Mouse (Mus musculus) heart, embryonic 11.5 days (tissue): ENCODE measurements around the gene Gm47289. TPM values are rescaled to one million over a fixed set of nuclear protein-coding genes. Genes with fewer than 3 reads are reported as not detected.

ENCODE experiments used
- ATAC-seq: fragments of 200-750 bp; cut with Nextera tagmentation; replicated peaks from 2 replicates; pipeline ENCODE4 v1.8.0; 2017; ENCODE audit warnings: moderate library complexity; ENCODE audit not compliant: insufficient number of reproducible peaks, low FRiP score, low TSS enrichment
- H3K27ac ChIP-seq: fragments of 300-500 bp; sonication (generic); 2 replicates; pipeline ENCODE4 v1.5.1; 2014; ENCODE audit warnings: mild to moderate bottlenecking, low read depth, low read length
- H3K27me3 ChIP-seq: fragments of 300-500 bp; sonication (generic); 2 replicates; pipeline ENCODE4 v1.6.1; 2014; ENCODE audit warnings: mild to moderate bottlenecking, low read length, mixed read lengths; ENCODE audit not compliant: control insufficient read depth, insufficient read depth
- H3K36me3 ChIP-seq: fragments of 300-500 bp; sonication (generic); 2 replicates; pipeline ENCODE4 v1.6.1; 2014; ENCODE audit warnings: mild to moderate bottlenecking, low read length, moderate library complexity, mixed read lengths; ENCODE audit not compliant: control insufficient read depth, insufficient read depth
- H3K4me1 ChIP-seq: fragments of 300-500 bp; sonication (generic); 2 replicates; pipeline ENCODE4 v1.6.1; 2014; ENCODE audit warnings: low read length; ENCODE audit not compliant: control insufficient read depth, insufficient read depth
- H3K4me2 ChIP-seq: fragments of 300-500 bp; sonication (generic); 2 replicates; pipeline ENCODE4 v1.6.1; 2014; ENCODE audit warnings: mild to moderate bottlenecking, moderate library complexity
- H3K4me3 ChIP-seq: fragments of 300-500 bp; sonication (generic); 2 replicates; pipeline ENCODE4 v1.5.1; 2014; ENCODE audit warnings: low read depth, low read length
- H3K9ac ChIP-seq: fragments of 300-500 bp; sonication (generic); 2 replicates; pipeline ENCODE4 v1.6.1; 2014; ENCODE audit warnings: mild to moderate bottlenecking, low read depth, low read length, moderate library complexity
- H3K9me3 ChIP-seq: fragments of 300-500 bp; sonication (generic); replicated peaks from 2 replicates; pipeline ENCODE4 v1.6.1; 2016; ENCODE audit warnings: low read length; ENCODE audit not compliant: control insufficient read depth
- WGBS: fragments of 180-500 bp; shearing (Covaris S2); extraction: QIAGEN DNeasy Blood & Tissue Kit; methylation state at CpG from one replicate; pipeline ENCODE4 v1.1.7; 2014; ENCODE audit not compliant: insufficient replicate concordance; 5-methylcytosine and 5-hydroxymethylcytosine counted together
- polyA plus RNA-seq: library from polyadenylated mRNA; unstranded; fragments of >200 nt; fragmentation: Nextera tagmentation; extraction: Ambion mirVana; gene quantifications from 2 replicates; pipeline ENCODE4 v1.2.1, GENCODE M21; 2014

Gm47289 gene
- polyA plus RNA-seq, result not detected in 2 replicates

GRCm38 (mm10) chr9:119158861-119159260 lies at the start of gene Gm47289:
TSS of gene Gm47289 (plus strand) at chr9:119159161.
- ATAC-seq, result no peak
- Histone ChIP-seq H3K36me3 (no peaks in the 10 kb centered on the region), H3K4me2 (no peak within 1 kb of the TSS), H3K4me1 (no peaks in the 10 kb centered on the region), H3K9ac (no peak within 1 kb of the TSS), H3K27ac (no peak within 1 kb of the TSS), H3K27me3 (peaks cover 19% of the 10 kb centered on the region), H3K9me3 (no peaks in the 10 kb centered on the region), H3K4me3 (no peak within 1 kb of the TSS)
- 45% methylated on average over 4 of the region's 4 CpGs for WGBS

GRCm38 (mm10) chr9:119109685-119110353 lies 49.1 kb upstream of the Gm47289 start:
- H3K9ac ChIP-seq, result no peak overlapping the region
- no peak for ATAC-seq
- no peaks in the 10 kb centered on the region for H3K9me3 ChIP-seq
- H3K4me2 ChIP-seq, result no peak overlapping the region
- no peak overlapping the region for H3K27ac ChIP-seq
- no peak overlapping the region for H3K4me3 ChIP-seq
- WGBS, result 55% methylated on average over 12 of the region's 12 CpGs
- H3K27me3 ChIP-seq, result no peaks in the 10 kb centered on the region
- H3K4me1 ChIP-seq, result peaks cover 4% of the 10 kb centered on the region; the same call in 1 of the 2 replicates
- no peaks in the 10 kb centered on the region for H3K36me3 ChIP-seq

GRCm38 (mm10) chr9:119110640-119111039 lies 48.3 kb upstream of the Gm47289 start:
- Histone ChIP-seq H3K27me3 (no peaks in the 10 kb centered on the region), H3K9me3 (no peaks in the 10 kb centered on the region), H3K36me3 (no peaks in the 10 kb centered on the region), H3K4me3 (no peak overlapping the region), H3K9ac (no peak overlapping the region), H3K4me2 (no peak overlapping the region), H3K27ac (no peak overlapping the region), H3K4me1 (peaks cover 4% of the 10 kb centered on the region; the same call in 1 of the 2 replicates)
- ATAC-seq, result no peak
- 59% methylated on average over 3 of the region's 3 CpGs for WGBS

GRCm38 (mm10) chr9:119114911-119115310 lies 44.0 kb upstream of the Gm47289 start:
- WGBS, result 75% methylated on average over 17 of the region's 17 CpGs
- Histone ChIP-seq H3K4me1 (peaks cover 4% of the 10 kb centered on the region; the same call in 1 of the 2 replicates), H3K4me3 (no peak overlapping the region), H3K36me3 (no peaks in the 10 kb centered on the region), H3K9ac (no peak overlapping the region), H3K4me2 (no peak overlapping the region), H3K9me3 (no peaks in the 10 kb centered on the region), H3K27me3 (no peaks in the 10 kb centered on the region), H3K27ac (no peak overlapping the region)
- no peak for ATAC-seq

- no peaks in the 10 kb centered on the region for H3K27me3 ChIP-seq
- 85% methylated on average over 19 of the region's 19 CpGs for WGBS
- ATAC-seq, result no peak
- H3K4me2 ChIP-seq, result no peak overlapping the region
- H3K36me3 ChIP-seq, result no peaks in the 10 kb centered on the region
- no peak overlapping the region for H3K4me3 ChIP-seq
- H3K27ac ChIP-seq, result no peak overlapping the region
- H3K9ac ChIP-seq, result no peak overlapping the region
- H3K4me1 ChIP-seq, result no peaks in the 10 kb centered on the region
- no peaks in the 10 kb centered on the region for H3K9me3 ChIP-seq
Measured at GRCm38 (mm10) chr9:119119409-119120167, 39.4 kb upstream of the Gm47289 start.

GRCm38 (mm10) chr9:119120168-119120560 lies 38.8 kb upstream of the Gm47289 start:
- no peak for ATAC-seq
- Histone ChIP-seq H3K9me3 (no peaks in the 10 kb centered on the region), H3K36me3 (no peaks in the 10 kb centered on the region), H3K27ac (no peak overlapping the region), H3K9ac (no peak overlapping the region), H3K4me3 (no peak overlapping the region), H3K4me2 (no peak overlapping the region), H3K27me3 (no peaks in the 10 kb centered on the region), H3K4me1 (no peaks in the 10 kb centered on the region)
- WGBS, result 64% methylated on average over 3 of the region's 3 CpGs

GRCm38 (mm10) chr9:119122596-119123369 lies 36.2 kb upstream of the Gm47289 start:
- Histone ChIP-seq H3K27ac (no peak overlapping the region), H3K36me3 (no peaks in the 10 kb centered on the region), H3K9me3 (no peaks in the 10 kb centered on the region), H3K27me3 (no peaks in the 10 kb centered on the region), H3K4me1 (no peaks in the 10 kb centered on the region), H3K4me3 (no peak overlapping the region), H3K9ac (no peak overlapping the region), H3K4me2 (no peak overlapping the region)
- ATAC-seq, result no peak
- 83% methylated on average over 18 of the region's 18 CpGs for WGBS

- no peak overlapping the region for H3K9ac ChIP-seq
- no peaks in the 10 kb centered on the region for H3K9me3 ChIP-seq
- H3K27ac ChIP-seq, result no peak overlapping the region
- H3K4me3 ChIP-seq, result no peak overlapping the region
- H3K27me3 ChIP-seq, result no peaks in the 10 kb centered on the region
- H3K36me3 ChIP-seq, result no peaks in the 10 kb centered on the region
- no peak overlapping the region for H3K4me2 ChIP-seq
- H3K4me1 ChIP-seq, result no peaks in the 10 kb centered on the region
- 75% methylated on average over 12 of the region's 12 CpGs for WGBS
- no peak for ATAC-seq
Measured at GRCm38 (mm10) chr9:119128436-119129181, 30.4 kb upstream of the Gm47289 start.
